Mouse (Mus musculus) heart, postnatal 14 days (tissue): Measurements from ENCODE around the gene Cenpa. TPM values are rescaled to one million over a fixed set of nuclear protein-coding genes. Genes with fewer than 3 reads are reported as not detected.

Source experiments
- DNase-seq, 2 experiments: peaks; one replicate each; pipeline ENCODE4 v3.0.0; 2021 to 2022
- intact Hi-C: fragments of 180-260 bp; cut with DNase I; formaldehyde crosslinking; loops from one replicate; pipeline ENCODE4 v1.15.1; 2025
- microRNA-seq, 2 experiments: library from miRNA; unstranded; fragments of <30 nt; microRNA quantifications; one replicate each; pipeline ENCODE4 v1.2.0; 2021 to 2022
- total RNA-seq, 2 experiments: library from RNA; stranded (reverse); gene quantifications; 2 replicates each; pipeline ENCODE4 v1.2.3; 2021

Cenpa gene
- total RNA-seq, 2 experiments from 2014 or later, result 56.0 to 67.6 TPM

GRCm38 (mm10) chr5:30717506-30717905 is 50.9 kb downstream of the Cenpa start:
- intact Hi-C loops, result no loop called here
- DNase-seq, result no peak

- intact Hi-C loops, result no loop called here
- DNase-seq, result no peak
Measured at GRCm38 (mm10) chr5:30717991-30718703, 51.6 kb downstream of the Cenpa start.

GRCm38 (mm10) chr5:30721935-30722334 is 55.4 kb downstream of the Cenpa start:
- DNase-seq, result no peak
- intact Hi-C loops, result no loop called here

Small RNA genes within 50 kb of the gene (microRNA-seq; reads per million reads assigned to microRNA genes)
- gene Mir5625, result 0 to 0.12 reads per million in 2 experiments

Other genes starting within 250 kb of the Cenpa start
- not detected for gene Otof, start 204.8 kb upstream of the Cenpa start, total RNA-seq
- not detected for gene 1700001C02Rik, start 200.7 kb upstream of the Cenpa start, total RNA-seq
- not detected for gene Cib4, start 120.9 kb upstream of the Cenpa start, total RNA-seq
- 100 to 1,000 TPM; 181 to 186 TPM for gene Kcnk3, start 78.6 kb upstream of the Cenpa start, total RNA-seq
- gene Slc35f6, start 18.8 kb upstream of the Cenpa start, total RNA-seq, result 10 to 100 TPM; 37.4 to 39.9 TPM
- under 1 TPM; 0.46 to 0.79 TPM for gene Dpysl5, start 44.8 kb downstream of the Cenpa start, total RNA-seq
- gene Mapre3, start 147.9 kb downstream of the Cenpa start, total RNA-seq, result 10 to 100 TPM; 28.1 to 33.1 TPM
- gene Tmem214, start 201.2 kb downstream of the Cenpa start, total RNA-seq, result 10 to 100 TPM; 35.8 to 41.1 TPM
- 1 to 10 TPM; 5.9 to 8.3 TPM for gene Agbl5, start 221.9 kb downstream of the Cenpa start, total RNA-seq
- gene Ost4, start 241.0 kb downstream of the Cenpa start, total RNA-seq, result 100 to 1,000 TPM; 145 to 146 TPM
- gene Emilin1, start 246.6 kb downstream of the Cenpa start, total RNA-seq, result 10 to 100 TPM; 38.9 to 46.9 TPM